Mouse (Mus musculus): ENCODE measurements around the gene Cemip.

- TF ChIP-seq CTCF (IDR thresholded peaks at IDR 0.05; ENCODE audit: control insufficient read depth, insufficient read depth, insufficient replicate concordance, low read depth, low read length) (no peak), POLR2A (IDR thresholded peaks at IDR 0.05; ENCODE audit: control insufficient read depth, low read depth, low read length) (no peak)
Measured at GRCm38 (mm10) chr7:83913995-83914394, 172.3 kb downstream of the Cemip start.
